Mouse (Mus musculus) cerebellum, adult 9-11 months (tissue): ENCODE measurements around the gene Krtap29-1.

Source experiments
- DNase-seq: peaks from one replicate; pipeline ENCODE4 v3.0.0; 2022

Krtap29-1 gene

DNA sequence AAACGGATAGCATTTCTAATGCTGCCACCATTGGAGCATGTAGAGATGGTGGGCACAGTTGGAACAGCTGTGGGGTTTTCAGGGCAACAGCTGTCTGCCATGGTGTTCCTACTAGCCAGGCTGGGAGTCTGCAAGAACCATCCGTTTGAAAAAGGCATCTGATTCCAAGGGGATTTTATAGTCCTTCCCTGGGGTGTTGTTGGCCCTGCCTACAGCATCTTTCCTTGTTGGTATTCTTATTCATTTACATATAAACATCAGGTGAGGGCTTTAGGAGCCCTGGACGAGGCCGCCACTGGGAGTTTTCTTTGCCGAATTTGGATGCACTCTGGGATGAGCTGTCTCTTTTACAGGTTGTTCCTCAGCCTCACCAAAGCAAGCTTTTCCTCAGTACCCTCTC is at the start of gene Krtap29-1:
Gene Krtap29-1, minus strand, starts transcription at position 101 of the 400 bp plus-strand sequence.
- DNase-seq = no peak

DNA sequence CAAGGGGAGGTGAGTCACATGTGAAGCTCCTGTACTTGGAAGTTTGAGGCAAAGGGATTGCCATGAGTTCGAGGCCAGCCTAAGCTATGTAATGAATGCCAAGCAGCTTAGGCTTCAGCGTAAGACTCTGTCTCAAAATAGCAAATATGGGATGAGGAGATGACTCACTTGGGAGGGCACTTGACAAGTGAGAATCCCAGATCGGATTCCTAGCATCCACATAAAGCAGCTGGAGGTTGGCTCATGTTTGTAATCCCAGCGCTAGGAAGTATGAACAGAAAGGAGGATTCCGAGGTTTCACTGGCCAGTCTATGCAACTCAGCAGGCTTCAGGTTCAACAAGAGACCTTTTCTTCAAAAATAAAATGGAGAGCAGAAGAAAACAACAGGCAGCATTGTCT is 42.6 kb upstream of the Krtap29-1 start:
- DNase-seq = no peak

DNA sequence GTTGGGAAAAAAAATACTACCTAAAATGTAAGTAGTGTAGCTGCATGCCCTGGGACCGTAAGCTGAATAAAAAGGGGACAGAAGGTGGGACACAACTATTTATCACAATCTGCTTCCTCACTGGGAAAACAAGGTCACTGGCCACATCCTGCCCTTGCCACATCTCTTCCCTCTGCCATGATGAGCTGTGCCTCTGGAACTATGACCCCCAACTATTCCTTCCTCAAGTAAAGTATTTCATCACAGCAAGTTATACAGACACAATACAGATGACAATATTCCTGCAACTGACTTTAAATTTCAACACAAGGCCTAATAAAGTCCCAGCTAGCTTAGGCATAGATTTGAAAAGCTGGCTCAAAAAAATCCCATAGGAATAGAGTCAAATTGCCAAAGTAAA is 40.6 kb upstream of the Krtap29-1 start:
- DNase-seq = no peak

DNA sequence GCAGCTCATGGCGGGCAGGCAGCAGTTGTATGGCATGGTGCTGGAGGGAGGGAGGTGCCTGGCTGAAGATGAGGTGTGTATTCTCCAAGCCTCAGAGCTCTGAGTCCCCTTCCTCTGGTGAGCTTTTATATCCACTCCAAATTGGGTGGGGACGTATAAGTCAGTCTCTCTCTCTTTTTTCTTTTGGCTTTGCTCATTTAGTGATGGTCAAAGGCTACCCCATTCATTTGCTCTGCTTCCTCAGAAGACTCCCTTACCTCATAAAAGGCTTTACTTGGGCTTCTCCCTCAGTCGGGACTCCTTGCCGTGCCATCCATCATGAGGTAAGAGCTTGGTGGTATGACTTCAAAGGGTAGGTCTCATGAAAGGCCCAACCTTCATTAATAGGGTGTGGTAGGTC is 37.3 kb upstream of the Krtap29-1 start, which contains the start of gene Krt33a:
Gene Krt33a, minus strand, starts transcription at position 101 of the 400 bp plus-strand sequence.
- no peak for DNase-seq

DNA sequence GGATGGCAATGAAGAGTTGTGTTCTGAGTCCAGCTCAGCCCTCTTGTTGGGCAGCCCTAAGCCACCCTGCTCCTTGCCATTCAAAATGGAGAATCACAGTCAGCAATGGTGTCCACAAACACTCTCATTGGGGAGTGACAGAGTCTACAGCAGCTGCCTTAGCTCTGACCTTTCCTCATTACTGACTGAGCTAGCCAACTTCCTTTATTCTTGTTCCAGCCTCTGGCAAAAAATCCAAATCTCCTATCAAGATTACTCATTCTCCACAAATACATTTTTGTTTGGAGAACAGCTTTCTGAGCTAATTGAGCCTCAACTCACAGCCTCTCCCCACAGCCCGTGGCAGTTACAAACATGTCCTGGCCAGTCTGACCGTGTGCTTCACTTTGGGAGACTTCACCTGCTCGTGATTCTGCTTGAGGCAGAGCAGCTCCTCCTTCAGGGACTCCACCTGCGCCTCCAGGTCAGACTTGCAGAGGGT is 34.9 kb upstream of the Krtap29-1 start:
- DNase-seq = no peak

DNA sequence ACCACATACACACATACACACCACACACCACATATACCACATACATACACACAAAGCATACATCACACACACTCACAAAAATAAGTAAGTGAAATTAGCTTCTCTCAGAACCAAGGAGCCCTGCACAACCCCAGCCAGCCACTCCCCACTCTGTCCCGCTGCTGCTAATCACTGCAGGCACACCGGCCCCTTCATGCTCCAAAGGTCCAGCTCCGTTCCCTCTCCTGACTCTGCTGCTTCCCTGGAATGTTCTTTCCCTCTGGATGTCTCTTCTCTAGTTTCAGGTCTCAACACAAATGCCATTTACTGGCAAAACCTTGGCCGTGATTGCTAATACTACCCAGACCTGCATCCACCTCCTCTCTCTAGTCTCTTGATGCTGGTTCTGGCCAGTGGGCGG is 31.8 kb upstream of the Krtap29-1 start:
- no peak for DNase-seq

DNA sequence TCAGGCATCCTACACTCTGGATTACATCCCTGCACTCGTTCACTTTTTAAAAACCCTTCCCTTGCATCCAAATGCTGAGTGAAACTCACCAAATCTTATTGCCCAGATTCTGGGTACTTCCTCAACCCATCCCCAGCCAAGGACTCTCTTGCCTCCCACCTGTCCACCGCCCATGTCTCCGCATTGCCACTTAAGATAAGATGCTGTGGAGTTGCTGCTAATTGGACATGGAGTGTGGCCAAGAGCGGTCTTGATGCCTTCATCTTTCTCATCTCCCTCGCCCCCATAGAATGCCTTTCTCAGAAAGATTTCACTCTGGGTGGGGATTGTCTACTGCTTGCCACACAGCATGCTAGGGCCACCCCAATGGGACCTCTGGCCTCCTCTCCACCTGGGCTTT is 29.5 kb upstream of the Krtap29-1 start:
- DNase-seq = no peak

DNA sequence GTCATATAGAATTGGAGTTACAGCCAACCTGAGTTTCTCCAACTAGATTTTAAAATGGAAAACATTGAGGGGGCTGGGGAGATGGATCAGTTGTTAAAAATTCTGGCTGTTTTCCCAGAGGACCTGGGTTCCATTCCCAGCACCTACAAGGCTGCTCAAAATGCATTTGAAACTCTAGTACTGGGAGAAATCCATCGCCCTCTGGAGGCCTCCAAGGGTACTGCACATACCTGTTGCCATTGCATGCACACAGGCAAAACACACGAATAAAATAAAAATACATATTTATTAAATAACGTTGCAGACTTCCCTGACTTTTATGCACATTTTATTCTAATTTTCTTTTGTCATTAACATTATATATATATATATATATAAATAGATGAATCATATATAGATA is 27.8 kb upstream of the Krtap29-1 start:
- no peak for DNase-seq

DNA sequence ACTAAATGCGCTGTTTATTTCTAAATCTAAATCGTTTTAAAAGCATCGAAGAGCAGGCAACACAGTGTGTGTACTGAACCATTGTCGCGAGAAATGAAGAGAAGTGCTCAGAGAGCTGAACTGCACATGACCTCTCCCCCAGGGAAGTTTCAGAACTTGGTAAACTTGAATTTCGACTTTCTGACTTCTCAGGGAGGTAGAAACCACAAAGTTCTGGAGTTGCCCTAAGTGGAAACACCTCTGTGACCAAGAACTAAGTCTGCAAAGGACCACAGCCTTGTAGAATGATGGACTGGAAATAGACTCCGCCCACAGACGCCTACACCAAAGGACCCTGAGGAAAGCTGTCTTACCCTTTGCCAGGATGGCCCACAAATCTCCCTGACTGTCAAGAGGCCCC is 27.1 kb upstream of the Krtap29-1 start:
- DNase-seq = no peak

DNA sequence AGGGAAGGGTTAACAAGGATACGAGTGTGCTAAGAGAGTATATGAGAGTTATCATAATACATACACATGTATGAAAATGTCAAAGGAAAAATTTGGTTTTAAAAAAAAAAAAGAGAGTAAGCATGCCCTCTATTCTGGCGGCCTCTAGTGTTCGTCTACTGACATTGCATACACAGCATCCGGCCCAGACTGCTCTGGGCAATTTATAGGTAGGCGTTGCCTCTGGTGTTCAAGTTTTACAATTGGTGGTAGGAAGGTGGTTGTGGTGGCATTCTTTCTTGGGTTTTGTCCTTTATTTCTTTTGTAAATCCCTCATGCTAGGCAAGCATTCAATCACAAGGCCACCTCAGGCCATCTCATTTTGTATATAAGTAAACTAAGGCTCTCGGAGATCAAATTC is 26.0 kb upstream of the Krtap29-1 start:
- DNase-seq = peak; percentile 34

DNA sequence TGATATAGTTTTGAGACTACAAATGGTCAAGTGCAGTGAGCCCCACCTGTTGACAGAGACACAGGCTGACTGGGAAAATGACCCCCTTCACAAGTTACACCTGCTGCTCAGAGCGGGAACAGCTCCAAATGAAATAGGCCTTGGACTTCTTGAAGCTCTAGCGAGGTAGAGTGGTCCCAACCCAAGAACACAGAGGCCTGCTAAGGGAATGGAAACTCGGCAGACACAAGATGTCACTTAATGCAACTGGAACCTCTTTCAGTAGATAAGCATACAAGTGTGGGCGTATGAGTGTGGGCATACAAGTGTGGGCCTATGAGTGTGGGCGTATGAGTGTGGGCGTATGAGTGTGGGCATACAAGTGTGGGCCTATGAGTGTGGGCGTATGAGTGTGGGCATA is 20.2 kb upstream of the Krtap29-1 start:
- no peak for DNase-seq

DNA sequence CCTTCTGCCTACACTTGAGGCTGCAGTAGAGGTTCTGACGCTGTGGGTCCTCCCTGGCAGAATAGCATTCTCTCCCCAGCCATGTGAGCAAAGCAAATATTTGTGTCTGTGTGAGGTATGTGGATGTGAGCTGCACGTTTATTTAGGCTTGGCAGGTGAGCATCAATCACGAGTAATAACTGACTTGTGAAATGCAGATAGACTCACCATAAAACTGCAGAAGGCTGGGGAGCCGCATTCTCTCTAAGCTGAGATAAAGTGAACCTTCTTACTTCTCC is 15.5 kb upstream of the Krtap29-1 start:
- DNase-seq = no peak

DNA sequence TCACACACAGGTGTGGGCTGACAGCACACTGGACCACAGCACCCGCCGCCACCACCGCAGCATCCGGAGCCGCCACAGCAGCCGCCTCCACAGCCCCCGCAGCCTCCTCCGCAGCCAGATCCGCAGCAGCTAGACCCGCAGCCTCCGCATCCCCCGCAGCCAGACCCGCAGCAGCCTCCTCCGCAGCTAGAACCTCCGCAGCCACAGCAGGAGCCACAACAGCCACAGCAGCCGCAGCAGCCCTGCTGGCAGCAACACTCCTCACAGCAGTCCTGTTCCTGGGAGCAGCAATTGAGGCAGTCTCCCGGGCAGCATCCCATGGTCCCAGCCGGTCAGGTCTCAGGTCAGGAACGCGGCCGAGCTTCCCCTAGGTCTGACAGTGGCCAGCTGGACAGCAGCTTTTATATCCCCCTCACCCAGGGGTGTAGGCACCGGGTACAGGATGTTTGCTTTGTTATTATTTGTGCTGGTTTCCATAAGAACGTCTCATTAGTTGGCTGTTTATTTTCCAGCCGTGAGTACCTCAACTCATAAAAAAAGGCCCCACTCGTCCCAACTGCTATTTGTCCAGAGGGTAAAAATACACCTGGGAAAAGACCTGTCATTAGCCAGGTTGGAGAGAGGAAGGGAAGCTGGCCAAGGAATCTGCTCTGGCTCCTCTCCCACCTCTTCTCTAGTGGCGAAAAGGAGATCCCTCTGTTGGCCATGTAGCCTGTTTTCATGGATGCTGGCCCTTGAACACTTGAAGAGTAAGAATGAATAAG is 14.9 kb upstream of the Krtap29-1 start, which contains the start of gene Krtap17-1:
Gene Krtap17-1, minus strand, starts transcription at position 375 of the 764 bp plus-strand sequence.
- no peak for DNase-seq

DNA sequence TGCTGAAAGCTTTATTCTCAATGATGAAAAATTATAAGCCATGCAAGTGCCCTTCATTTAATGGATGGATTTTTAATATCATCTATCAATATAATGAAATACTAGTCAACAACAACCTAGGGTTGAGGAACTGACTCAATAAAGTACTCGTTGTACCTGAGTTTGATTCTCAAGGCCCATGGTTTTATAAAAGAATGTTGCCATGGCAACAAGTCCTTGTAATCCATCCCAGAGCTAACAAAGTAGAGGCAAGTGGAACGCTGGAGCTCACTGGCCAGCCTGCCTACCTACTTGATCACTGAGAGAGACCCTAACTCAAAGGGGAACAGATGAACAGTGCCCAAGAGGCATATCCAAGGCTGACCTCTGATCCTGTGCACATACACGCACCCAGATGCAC is 11.7 kb upstream of the Krtap29-1 start:
- DNase-seq = no peak

DNA sequence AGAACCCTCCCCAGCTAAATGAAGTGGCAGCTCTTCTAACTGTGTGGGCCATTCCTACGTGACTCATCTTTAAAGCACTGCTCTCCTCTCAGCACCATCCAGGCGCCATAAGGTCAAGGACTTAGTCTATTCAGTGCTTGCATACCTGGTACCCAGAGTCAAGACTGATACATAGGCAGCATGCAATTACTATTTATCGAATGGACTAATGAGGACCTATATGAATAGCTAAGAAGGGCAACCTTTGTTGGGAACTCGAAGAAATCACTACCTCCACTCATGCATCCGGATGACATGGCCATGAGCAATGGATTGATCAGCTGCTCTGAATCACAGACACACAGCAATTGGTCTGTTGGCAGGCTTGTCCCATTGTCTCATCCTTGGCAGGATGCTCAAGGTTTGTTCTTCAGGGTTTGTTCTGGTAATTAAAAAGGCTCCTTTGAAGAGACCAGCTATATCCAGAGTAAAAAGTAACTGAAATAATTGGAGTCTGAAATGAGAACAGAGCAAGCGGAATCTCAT is 11.1 kb upstream of the Krtap29-1 start:
- no peak for DNase-seq

DNA sequence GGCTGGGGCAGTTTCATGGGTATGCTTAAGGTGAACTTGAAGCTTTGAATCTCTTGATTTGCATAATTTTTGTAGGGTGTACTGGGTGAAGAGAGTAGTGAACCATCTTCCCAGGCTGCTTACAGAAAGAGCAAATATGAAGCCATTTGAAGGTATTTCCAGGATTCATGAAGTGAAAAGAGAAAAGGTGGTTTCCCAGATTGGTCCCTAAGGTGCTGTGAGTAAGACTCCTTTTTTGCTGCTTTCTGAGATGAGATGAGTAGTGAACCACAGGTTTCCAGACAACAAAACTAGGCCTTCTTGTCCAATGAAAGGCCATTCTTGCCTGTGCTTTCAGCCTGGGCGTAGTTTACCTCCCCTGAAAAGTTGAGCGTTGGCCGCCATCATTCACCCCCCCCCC is 9.7 kb upstream of the Krtap29-1 start:
- no peak for DNase-seq

DNA sequence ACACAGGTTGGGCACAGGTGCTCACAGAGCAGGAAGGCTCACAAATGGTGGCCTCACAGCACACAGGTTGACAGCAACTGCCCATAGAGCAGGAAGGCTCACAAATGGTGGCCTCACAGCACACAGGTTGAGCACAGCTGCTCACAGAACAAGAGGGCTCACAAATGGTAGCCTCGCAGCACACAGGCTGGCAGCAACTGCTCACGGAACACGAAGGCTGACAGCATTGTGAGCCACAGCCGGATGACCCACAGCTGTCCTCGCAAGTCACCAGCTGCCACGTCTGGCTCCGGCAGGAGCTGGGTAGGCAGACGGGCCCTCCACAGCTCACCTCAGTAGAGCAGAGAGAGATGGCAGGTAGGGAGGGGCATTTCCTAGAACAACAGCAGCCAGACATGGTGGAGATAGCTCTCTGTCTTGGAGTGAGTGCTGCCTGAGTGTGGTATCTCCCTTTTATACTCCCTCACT is 7.4 kb upstream of the Krtap29-1 start, which contains the start of gene Krtap16-1:
Gene Krtap16-1, minus strand, starts transcription at position 418 of the 468 bp plus-strand sequence.
- peak; percentile 33 for DNase-seq

DNA sequence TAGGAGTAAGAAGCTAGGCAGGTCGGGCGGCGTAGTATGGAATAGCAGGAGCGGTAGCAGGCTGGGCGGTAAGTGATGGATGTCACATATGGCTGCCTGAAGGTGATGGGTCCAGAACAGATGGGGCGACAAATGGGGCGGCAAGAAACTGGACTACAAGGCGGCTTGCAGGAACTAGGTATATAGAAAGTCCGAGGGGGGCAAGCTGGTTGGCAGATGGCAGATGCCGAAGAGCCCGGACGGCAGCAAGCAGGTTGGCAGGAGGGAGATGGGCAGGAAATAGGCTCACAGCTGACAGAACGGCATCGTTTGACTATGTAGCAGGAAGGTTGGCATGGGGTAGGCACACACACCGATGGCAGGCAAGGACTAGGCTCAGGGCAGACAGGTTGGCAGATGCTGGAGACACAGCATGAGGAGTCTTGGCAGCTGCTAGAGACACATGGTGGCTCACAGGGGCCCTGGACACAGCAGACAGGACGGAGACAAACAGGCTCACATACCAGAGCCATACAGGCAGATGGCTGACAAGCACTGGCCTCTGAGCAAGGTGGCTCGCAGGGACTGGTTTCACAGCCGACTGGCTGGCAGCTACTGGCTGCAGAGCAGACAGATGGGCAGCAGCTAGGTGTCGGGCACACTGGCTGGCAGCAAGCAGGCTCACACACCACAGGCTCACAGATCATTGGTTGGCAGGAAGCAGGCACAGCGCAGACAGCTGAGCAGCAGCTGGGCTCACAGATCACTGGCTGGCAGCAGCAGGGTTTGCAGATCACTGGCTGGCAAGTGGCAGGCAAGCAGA is 6.6 kb upstream of the Krtap29-1 start:
- peak; percentile 96 for DNase-seq

DNA sequence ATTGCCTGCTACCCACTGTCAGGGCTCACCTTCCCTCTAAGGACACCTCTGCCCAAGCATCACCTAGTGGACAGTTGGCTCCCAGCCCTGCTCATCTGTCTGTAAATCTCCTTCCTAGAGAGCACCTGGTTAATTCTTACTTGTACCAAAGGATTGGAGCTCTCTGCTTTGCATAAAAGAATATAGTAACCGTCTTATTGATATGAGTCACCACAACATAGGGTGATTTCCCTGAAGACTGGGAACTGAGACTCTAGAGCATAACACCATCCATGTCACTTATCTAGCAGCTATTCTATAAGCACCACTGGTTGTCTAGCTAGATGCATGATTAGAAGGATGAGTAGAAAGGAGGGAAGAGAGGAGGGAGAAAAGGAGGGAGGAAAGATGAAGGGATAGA is 4.6 kb upstream of the Krtap29-1 start:
- DNase-seq = no peak

DNA sequence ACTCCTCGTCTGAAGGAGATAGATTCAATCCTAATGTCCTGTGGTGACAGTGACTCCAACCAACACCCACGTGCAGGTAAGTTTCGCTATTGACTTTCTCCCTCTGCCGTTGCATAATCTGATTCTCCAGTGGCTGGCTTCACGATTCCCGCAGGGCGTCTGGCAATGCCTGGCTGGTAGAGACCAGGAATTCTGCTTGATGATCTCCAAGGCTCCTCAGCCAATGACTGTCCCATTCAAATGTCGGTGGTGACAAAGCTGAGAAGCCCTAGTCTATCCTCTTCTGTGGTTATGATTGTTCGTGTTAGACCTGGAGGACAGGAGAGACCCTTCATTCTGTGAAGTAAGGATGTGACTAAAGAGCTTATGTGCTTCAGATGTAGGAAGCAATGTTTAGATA is 3.9 kb upstream of the Krtap29-1 start:
- DNase-seq = no peak

DNA sequence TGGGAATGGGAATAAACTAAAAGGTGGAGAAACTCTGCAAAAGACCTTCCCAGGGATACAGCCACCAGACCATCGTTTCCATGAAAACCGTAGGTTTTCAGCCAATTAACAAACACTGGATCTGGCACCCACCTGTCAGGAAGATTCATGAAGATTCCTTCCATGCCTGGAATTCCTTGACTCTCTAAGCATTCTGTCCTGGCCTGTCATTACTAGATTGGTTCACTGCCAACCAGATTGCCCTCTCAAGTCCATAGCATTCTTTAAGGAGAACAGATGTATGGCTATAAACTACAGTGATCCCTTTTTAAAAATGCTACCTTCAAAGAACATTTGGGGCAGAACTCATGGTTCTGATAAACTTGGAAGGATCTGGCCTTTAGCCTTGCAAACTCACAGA is 12.9 kb downstream of the Krtap29-1 start:
- DNase-seq = no peak

DNA sequence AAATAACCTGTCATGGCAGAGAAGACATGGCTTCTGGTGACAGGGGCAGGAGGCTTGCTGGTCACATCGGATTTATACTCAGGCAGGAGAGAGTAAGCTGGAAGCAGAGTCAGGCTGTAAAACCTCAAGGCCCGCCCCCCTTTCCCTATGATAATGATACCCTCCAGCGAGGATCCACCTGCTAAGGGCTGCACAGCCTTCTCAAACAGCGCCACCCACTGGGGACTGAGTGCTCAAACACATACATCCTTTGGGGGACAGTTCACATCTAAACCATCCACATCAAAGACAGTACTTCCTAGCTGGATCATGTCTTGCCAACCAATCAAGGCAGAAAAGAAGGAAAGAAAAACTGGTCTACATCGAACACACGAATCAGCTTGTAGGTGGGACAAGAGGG is 14.6 kb downstream of the Krtap29-1 start:
- no peak for DNase-seq

DNA sequence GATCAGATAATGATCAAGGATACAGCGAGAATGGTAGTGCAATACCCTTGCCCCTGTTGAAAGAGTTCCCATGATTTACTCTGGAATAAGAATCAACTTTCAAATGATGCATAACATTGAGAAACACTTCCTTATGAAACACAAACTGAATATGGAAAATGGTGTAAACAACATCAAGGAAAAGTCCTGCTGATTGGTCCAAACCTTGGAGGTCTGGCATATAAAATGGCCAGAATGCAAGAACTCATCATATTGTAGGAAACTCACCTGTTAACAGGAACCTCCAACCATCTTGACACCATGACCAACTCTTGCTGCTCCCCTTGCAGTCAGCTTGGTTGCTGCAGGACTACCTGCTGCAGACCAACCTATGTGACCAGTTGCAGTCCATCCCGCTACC is 30.7 kb downstream of the Krtap29-1 start, which contains the start of gene Krtap9-5:
Gene Krtap9-5, plus strand, starts transcription at position 301 of the 400 bp plus-strand sequence.
- no peak for DNase-seq
